Mouse (Mus musculus) ES-E14 (cell line): ENCODE measurements around the gene Galnt6.

ENCODE experiments used
- HCFC1 ChIP-seq: IDR thresholded peaks from 2 replicates; pipeline ENCODE4 v1.6.1; 2012; ENCODE audit warnings: low read length, inconsistent platforms, borderline replicate concordance; ENCODE audit not compliant: insufficient read depth
- MAFK ChIP-seq: IDR thresholded peaks from 2 replicates; pipeline ENCODE4 v1.6.1; 2014; ENCODE audit warnings: mild to moderate bottlenecking, low read depth, low read length, inconsistent platforms; ENCODE audit not compliant: insufficient read depth
- ZC3H11A ChIP-seq: IDR thresholded peaks from 2 replicates; pipeline ENCODE4 v1.6.1; 2012; ENCODE audit warnings: low read depth, mild to moderate bottlenecking, inconsistent platforms, low read length, borderline replicate concordance
- ZNF384 ChIP-seq: IDR thresholded peaks from 2 replicates; pipeline ENCODE4 v1.6.1; 2012; ENCODE audit warnings: low read depth, low read length, inconsistent platforms

DNA sequence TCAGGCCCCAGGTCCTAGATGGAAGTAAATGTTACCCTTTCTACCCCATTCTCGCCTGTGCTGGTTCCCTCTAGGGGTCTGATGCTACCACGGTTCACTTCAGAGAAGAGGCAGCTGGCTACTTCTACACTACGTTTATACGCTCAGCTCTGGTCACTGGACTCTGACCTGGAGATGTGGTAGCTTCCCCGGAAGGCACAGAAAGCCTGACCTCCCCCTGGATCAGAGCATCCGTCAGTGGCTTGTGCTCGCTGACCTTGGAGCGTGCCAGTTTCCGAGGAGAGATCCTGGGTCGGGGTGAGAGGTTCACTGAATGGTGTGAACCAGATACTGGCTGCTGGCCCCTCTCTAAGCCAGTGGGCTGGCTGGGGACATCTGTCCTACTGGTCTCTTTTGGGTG is 31.1 kb downstream of the Galnt6 start:
- TF ChIP-seq MAFK, result no peak
- no peak for TF ChIP-seq ZNF384
- no peak for TF ChIP-seq ZC3H11A
- no peak for TF ChIP-seq HCFC1
